Mouse (Mus musculus) limb, embryonic 11.5 days (tissue): ENCODE measurements at regions not wholly inside any gene's neighbourhood (a gene's known extent, or its start where the extent isn't known, plus 50 kb on each side); places are given as distances from the start of the nearest gene placed in this dataset.

Experiments
- ATAC-seq: fragments of 200-750 bp; cut with Nextera tagmentation; 2 replicates; pipeline ENCODE4 v1.8.0; 2017; ENCODE audit warnings: low read depth; ENCODE audit not compliant: insufficient number of reproducible peaks, low FRiP score, low TSS enrichment
- DNase-seq: peaks from one replicate; pipeline ENCODE4 v3.0.0-alpha.2; 2015; ENCODE audit warnings: low spot score
- H3K27ac ChIP-seq: fragments of 300-500 bp; sonication (generic); replicated peaks from 2 replicates; pipeline ENCODE4 v1.5.1; 2014; ENCODE audit warnings: low read depth, mild to moderate bottlenecking, low read length
- H3K27me3 ChIP-seq: fragments of 300-500 bp; sonication (generic); 2 replicates; pipeline ENCODE4 v1.6.1; 2014; ENCODE audit warnings: mild to moderate bottlenecking, low read length, mixed read lengths; ENCODE audit not compliant: control insufficient read depth, insufficient read depth
- H3K36me3 ChIP-seq: fragments of 300-500 bp; sonication (generic); 2 replicates; pipeline ENCODE4 v1.6.1; 2014; ENCODE audit warnings: mild to moderate bottlenecking, low read length, moderate library complexity, mixed read lengths; ENCODE audit not compliant: control insufficient read depth, insufficient read depth
- H3K4me1 ChIP-seq: fragments of 300-500 bp; sonication (generic); 2 replicates; pipeline ENCODE4 v1.6.1; 2014; ENCODE audit warnings: low read length, mixed read lengths; ENCODE audit not compliant: control insufficient read depth, insufficient read depth
- H3K4me2 ChIP-seq: fragments of 300-500 bp; sonication (generic); 2 replicates; pipeline ENCODE4 v1.6.1; 2014; ENCODE audit warnings: low read depth, mild to moderate bottlenecking, moderate library complexity; ENCODE audit not compliant: severe bottlenecking
- H3K4me3 ChIP-seq: fragments of 300-500 bp; sonication (generic); 2 replicates; pipeline ENCODE4 v1.5.1; 2014; ENCODE audit warnings: low read depth, low read length
- H3K9ac ChIP-seq: fragments of 300-500 bp; sonication (generic); 2 replicates; pipeline ENCODE4 v1.6.1; 2014; ENCODE audit warnings: mild to moderate bottlenecking, low read length
- H3K9me3 ChIP-seq: fragments of 300-500 bp; sonication (generic); 2 replicates; pipeline ENCODE4 v1.6.1; 2016; ENCODE audit warnings: low read length; ENCODE audit not compliant: control insufficient read depth
- WGBS: fragments of 180-500 bp; shearing (Covaris S2); extraction: QIAGEN DNeasy Blood & Tissue Kit; methylation state at CpG from one replicate; pipeline ENCODE4 v1.1.7; 2014; 5-methylcytosine and 5-hydroxymethylcytosine counted together

DNA sequence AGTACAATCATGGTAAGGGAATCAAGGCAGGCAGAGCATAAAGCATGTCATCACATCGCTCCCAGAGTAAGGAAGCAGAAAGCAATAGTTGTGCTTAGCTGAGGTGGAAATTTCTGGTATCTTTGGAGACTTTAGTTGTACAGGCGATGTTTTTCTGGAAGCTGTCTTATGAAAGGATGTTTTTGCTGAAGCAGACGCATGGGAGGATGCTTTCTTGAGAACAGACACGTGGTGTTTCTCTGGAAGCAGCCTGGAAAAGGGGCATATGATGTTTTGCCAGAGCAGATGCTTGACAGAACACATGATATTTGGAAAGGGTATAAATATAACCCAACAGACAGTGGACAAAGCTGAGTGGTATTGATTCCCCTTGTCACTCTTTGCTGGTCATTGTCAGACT lies 722.4 kb downstream of the Mat2b start:
- Histone ChIP-seq H3K4me3 (no peak overlapping the region), H3K36me3 (no peaks in the 10 kb centered on the region), H3K9ac (no peak overlapping the region), H3K27me3 (no peaks in the 10 kb centered on the region), H3K9me3 (no peaks in the 10 kb centered on the region), H3K4me2 (no peak overlapping the region), H3K27ac (no peak overlapping the region), H3K4me1 (no peaks in the 10 kb centered on the region)
- no peak for ATAC-seq
- DNase-seq = no peak
- 87% methylated on average over 4 of the region's 4 CpGs for WGBS

DNA sequence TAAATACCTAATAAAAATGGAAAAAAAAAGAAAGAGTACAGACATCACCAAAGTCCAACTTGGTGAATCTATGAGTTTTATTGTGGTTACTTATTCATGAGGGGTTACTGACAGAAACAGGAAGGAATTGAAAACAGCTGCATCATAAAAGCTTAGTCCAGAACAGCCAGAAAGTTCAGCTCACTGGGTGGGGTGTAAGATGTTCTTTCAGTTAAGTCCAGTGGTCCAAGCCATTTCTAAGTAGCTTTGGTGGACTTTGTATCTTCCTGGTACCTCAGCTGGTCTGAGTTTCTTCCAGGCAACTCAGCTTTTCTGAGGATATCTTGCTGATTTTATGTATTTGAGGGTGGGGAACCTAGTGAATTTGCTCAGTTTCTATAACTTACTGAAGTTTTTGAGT lies 731.3 kb downstream of the Mat2b start:
- ATAC-seq = no peak
- no peaks in the 10 kb centered on the region for H3K36me3 ChIP-seq
- H3K9ac ChIP-seq = no peak overlapping the region
- no peaks in the 10 kb centered on the region for H3K4me1 ChIP-seq
- no peak overlapping the region for H3K27ac ChIP-seq
- no peaks in the 10 kb centered on the region for H3K27me3 ChIP-seq
- no peak for DNase-seq
- no peak overlapping the region for H3K4me3 ChIP-seq
- H3K4me2 ChIP-seq = no peak overlapping the region
- no peaks in the 10 kb centered on the region for H3K9me3 ChIP-seq

DNA sequence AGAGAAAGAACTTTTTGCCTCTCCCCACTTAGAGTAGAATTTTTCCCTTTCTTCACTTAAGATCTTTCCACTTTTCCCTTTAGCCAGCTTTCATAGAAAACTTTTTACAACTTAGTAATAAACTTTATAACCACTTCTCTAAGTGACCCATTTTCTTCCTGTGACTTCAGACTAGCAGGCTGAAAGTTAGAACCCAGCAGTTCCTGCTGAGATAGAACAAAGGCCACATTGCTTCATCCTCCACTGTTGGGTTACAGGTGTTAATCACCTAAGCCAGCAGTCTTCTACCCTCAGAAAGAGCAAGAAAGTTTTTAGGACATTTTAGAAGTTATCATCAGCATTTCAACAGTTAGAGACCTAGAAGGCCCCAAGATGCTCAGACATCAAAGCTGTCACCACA lies 740.6 kb downstream of the Mat2b start:
- no peak overlapping the region for H3K4me2 ChIP-seq
- H3K27ac ChIP-seq = no peak overlapping the region
- H3K9ac ChIP-seq = no peak overlapping the region
- no peaks in the 10 kb centered on the region for H3K27me3 ChIP-seq
- H3K4me3 ChIP-seq = no peak overlapping the region
- no peaks in the 10 kb centered on the region for H3K36me3 ChIP-seq
- no peaks in the 10 kb centered on the region for H3K4me1 ChIP-seq
- DNase-seq = no peak
- no peak for ATAC-seq
- H3K9me3 ChIP-seq = no peaks in the 10 kb centered on the region

- Histone ChIP-seq H3K36me3 (no peaks in the 10 kb centered on the region), H3K9ac (no peak overlapping the region), H3K4me3 (no peak overlapping the region), H3K27me3 (no peaks in the 10 kb centered on the region), H3K27ac (no peak overlapping the region), H3K4me2 (no peak overlapping the region), H3K9me3 (no peaks in the 10 kb centered on the region), H3K4me1 (no peaks in the 10 kb centered on the region)
- DNase-seq (no peak), ATAC-seq (no peak)
- 81% methylated on average over 2 of the region's 2 CpGs for whole genome bisulfite sequencing
Measured at GRCm38 (mm10) chr11:39944196-39944595, 750.8 kb downstream of the Mat2b start.

GRCm38 (mm10) chr11:39934216-39934615 lies 760.8 kb downstream of the Mat2b start:
- no peaks in the 10 kb centered on the region for H3K27me3 ChIP-seq
- no peak for DNase-seq
- no peaks in the 10 kb centered on the region for H3K4me1 ChIP-seq
- no peak overlapping the region for H3K9ac ChIP-seq
- H3K36me3 ChIP-seq = no peaks in the 10 kb centered on the region
- H3K4me3 ChIP-seq = no peak overlapping the region
- H3K27ac ChIP-seq = no peak overlapping the region
- ATAC-seq = no peak
- no peaks in the 10 kb centered on the region for H3K9me3 ChIP-seq
- 86% methylated on average over 2 of the region's 2 CpGs for WGBS
- no peak overlapping the region for H3K4me2 ChIP-seq

DNA sequence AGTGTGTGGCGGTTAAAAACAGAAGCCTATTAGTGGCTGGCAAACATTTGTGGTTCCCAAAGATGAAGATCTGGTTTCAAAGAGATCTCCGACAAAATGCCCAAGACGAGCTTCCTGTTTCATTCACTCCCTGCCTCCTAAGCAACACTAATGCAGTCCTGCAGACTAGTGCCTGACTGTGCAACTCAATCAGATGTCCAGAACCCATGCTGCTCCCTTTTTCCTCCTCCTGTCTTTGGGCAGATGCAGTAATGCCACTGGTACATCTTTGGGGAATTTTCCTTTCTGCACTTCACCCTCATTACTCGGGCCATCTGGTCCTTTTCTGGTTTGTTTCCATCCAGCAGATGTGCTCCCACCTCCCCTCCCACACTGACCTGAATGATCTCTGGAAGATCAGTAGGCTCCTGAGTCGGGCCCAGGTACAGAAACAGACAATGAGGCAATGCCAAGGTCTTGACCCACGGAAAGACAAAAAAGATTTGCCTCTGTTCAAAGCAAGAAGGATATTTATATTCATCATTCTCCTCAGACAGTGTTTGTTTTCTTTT lies 771.0 kb downstream of the Mat2b start:
- ATAC-seq = no peak
- 11% methylated on average over 6 of the region's 6 CpGs for WGBS

DNA sequence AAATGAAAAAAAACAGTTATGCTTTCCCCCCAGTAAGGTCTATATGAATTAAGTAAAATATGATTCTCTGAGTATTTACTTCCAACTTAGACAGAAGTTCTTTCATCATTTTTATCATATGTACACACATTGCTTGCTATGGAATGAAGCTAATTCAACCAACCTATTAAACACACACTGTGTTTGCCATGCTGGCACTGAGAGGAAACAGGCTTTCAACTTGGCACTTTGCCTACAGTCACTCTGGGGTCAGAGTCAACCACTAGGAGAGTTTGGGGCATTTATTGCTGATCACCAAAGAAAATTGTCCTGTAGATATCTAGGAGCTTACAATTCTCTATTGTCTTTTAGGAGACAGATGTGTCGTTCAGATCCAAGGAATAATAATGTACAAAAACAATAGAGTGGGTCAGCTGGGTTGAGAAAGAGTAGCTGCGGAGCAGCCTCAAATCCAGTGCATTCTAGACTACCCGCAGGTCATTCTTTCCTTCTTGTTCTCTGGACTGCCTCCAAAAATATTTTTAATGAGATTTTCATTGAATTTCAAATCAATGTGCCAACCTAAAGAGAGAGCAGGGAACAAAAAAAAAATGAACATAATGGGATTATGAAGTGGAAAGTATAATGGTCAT lies 777.2 kb downstream of the Mat2b start:
- Histone ChIP-seq H3K36me3 (no peaks in the 10 kb centered on the region), H3K4me1 (no peaks in the 10 kb centered on the region), H3K27ac (no peak overlapping the region), H3K9me3 (no peaks in the 10 kb centered on the region), H3K9ac (no peak overlapping the region), H3K4me3 (no peak overlapping the region), H3K27me3 (no peaks in the 10 kb centered on the region), H3K4me2 (no peak overlapping the region)
- DNase-seq (no peak), ATAC-seq (no peak)
- 85% methylated on average over 3 of the region's 3 CpGs for WGBS

More for the DNA sequence above, 771.0 kb downstream of the Mat2b start:
- no peak for DNase-seq
- no peak overlapping the region for H3K4me3 ChIP-seq
- H3K27me3 ChIP-seq = no peaks in the 10 kb centered on the region
- H3K9me3 ChIP-seq = no peaks in the 10 kb centered on the region
- H3K9ac ChIP-seq = no peak overlapping the region
- no peaks in the 10 kb centered on the region for H3K4me1 ChIP-seq
- no peak overlapping the region for H3K4me2 ChIP-seq
- H3K36me3 ChIP-seq = no peaks in the 10 kb centered on the region
- H3K27ac ChIP-seq = no peak overlapping the region

- Histone ChIP-seq H3K9ac (no peak overlapping the region), H3K27ac (no peak overlapping the region), H3K4me3 (no peak overlapping the region), H3K4me2 (no peak overlapping the region), H3K9me3 (no peaks in the 10 kb centered on the region), H3K36me3 (no peaks in the 10 kb centered on the region), H3K27me3 (no peaks in the 10 kb centered on the region), H3K4me1 (no peaks in the 10 kb centered on the region)
- no peak for ATAC-seq
- 69% methylated on average over 6 of the region's 6 CpGs for WGBS
- no peak for DNase-seq
Measured at GRCm38 (mm10) chr11:39899644-39900225, 795.3 kb downstream of the Mat2b start.

- Histone ChIP-seq H3K27me3 (no peaks in the 10 kb centered on the region), H3K4me2 (no peak overlapping the region), H3K9ac (no peak overlapping the region), H3K9me3 (no peaks in the 10 kb centered on the region), H3K27ac (no peak overlapping the region), H3K4me3 (no peak overlapping the region), H3K36me3 (no peaks in the 10 kb centered on the region), H3K4me1 (no peaks in the 10 kb centered on the region)
- WGBS = 67% methylated on average over 1 of the region's 1 CpGs
- DNase-seq (no peak), ATAC-seq (no peak)
Measured at GRCm38 (mm10) chr11:39883305-39883704, 811.7 kb downstream of the Mat2b start.
